Mouse (Mus musculus) midbrain, embryonic 10.5 days (tissue): ENCODE results near the gene Khdc3. TPM values are rescaled to one million over a fixed set of nuclear protein-coding genes. Genes with fewer than 3 reads are reported as not detected.

Source experiments
- DNase-seq: peaks from one replicate; pipeline ENCODE4 v3.0.0-alpha.2; 2017; ENCODE audit warnings: low spot score
- H3K27ac ChIP-seq: fragments of 300-500 bp; sonication (generic); replicated peaks from 2 replicates; pipeline ENCODE4 v1.5.1; 2016; ENCODE audit warnings: mild to moderate bottlenecking
- H3K27me3 ChIP-seq: fragments of 300-500 bp; sonication (generic); 2 replicates; pipeline ENCODE4 v1.6.1; 2016; ENCODE audit warnings: low read depth, mild to moderate bottlenecking; ENCODE audit not compliant: poor library complexity, severe bottlenecking
- H3K36me3 ChIP-seq: fragments of 300-500 bp; sonication (generic); 2 replicates; pipeline ENCODE4 v1.6.1; 2016; ENCODE audit warnings: mild to moderate bottlenecking, moderate library complexity
- H3K4me1 ChIP-seq: fragments of 300-500 bp; sonication (generic); 2 replicates; pipeline ENCODE4 v1.6.1; 2016
- H3K4me3 ChIP-seq: fragments of 300-500 bp; sonication (generic); 2 replicates; pipeline ENCODE4 v1.5.1; 2016; ENCODE audit warnings: mild to moderate bottlenecking, moderate library complexity
- H3K9me3 ChIP-seq: fragments of 300-500 bp; sonication (generic); replicated peaks from 2 replicates; pipeline ENCODE4 v1.6.1; 2016; ENCODE audit warnings: mild to moderate bottlenecking
- WGBS: fragments of 180-500 bp; shearing (Covaris S2); methylation state at CpG from one replicate; pipeline ENCODE4 v1.1.7; 2016; 5-methylcytosine and 5-hydroxymethylcytosine counted together
- polyA plus RNA-seq: library from polyadenylated mRNA; unstranded; fragments of >200 nt; fragmentation: Nextera tagmentation; extraction: Ambion mirVana; gene quantifications from 2 replicates; pipeline ENCODE4 v1.2.1, GENCODE M21; 2016

Khdc3 gene
- polyA plus RNA-seq, 1 experiment from 2014 or later: not detected

- 84% methylated on average over 8 of the region's 8 CpGs for WGBS
- Histone ChIP-seq H3K36me3 (no peaks in the 10 kb centered on the region), H3K4me1 (no peaks in the 10 kb centered on the region), H3K4me3 (no peak overlapping the region), H3K27me3 (no peaks in the 10 kb centered on the region), H3K9me3 (no peaks in the 10 kb centered on the region), H3K27ac (no peak overlapping the region)
- no peak for DNase-seq
Observed at GRCm38 (mm10) chr9:73082291-73083000, 19.2 kb upstream of the Khdc3 start.

DNA sequence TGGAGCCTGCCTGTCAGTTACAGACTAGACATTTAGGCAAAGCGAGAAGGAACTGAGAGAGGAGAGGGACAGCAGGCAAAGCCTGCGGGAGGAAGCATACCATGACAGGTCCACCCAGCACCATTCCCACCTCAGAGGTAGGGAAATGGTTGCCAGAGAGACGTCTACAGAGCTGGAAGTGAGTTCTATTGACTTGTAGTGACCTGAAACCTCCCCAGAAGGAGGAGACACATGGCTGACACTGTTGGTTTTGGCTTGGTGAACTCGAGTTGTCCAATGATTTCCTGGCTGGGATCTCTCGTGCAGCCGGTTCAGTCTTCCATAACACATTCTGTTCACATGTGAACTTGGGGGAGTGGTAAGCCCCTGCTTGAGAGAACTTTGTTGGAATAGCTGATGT, 17.7 kb upstream of the Khdc3 start:
- Histone ChIP-seq H3K27ac (no peak overlapping the region), H3K4me1 (no peaks in the 10 kb centered on the region), H3K36me3 (no peaks in the 10 kb centered on the region), H3K4me3 (no peak overlapping the region), H3K9me3 (no peaks in the 10 kb centered on the region), H3K27me3 (no peaks in the 10 kb centered on the region)
- DNase-seq: no peak
- WGBS: 80% methylated on average over 6 of the region's 6 CpGs

- Histone ChIP-seq H3K9me3 (no peaks in the 10 kb centered on the region), H3K27ac (no peak overlapping the region), H3K27me3 (no peaks in the 10 kb centered on the region), H3K4me1 (no peaks in the 10 kb centered on the region), H3K36me3 (no peaks in the 10 kb centered on the region), H3K4me3 (no peak overlapping the region)
- no peak for DNase-seq
- 84% methylated on average over 6 of the region's 6 CpGs for WGBS
Observed at GRCm38 (mm10) chr9:73085845-73086244, 15.8 kb upstream of the Khdc3 start.

DNA sequence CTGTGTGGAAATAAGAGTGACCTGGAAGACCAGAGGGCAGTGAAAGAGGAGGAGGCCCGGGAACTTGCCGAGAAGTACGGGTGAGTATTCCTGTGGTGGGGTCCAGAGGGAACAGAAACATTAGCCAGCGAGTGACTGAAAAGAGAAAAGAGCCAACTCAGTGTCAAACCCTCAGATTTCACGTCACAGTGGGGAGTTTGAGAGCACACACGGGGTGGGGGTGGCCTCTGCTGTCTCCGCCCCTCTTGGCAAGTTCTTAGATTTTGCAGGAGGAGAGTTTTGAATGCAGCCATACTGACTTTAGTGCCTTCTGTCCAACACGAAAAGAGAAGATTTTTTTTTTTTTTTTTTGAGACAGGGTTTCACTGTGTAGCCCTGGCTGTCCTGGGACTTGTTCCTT, 14.5 kb upstream of the Khdc3 start:
- Histone ChIP-seq H3K4me1 (no peaks in the 10 kb centered on the region), H3K27me3 (no peaks in the 10 kb centered on the region), H3K27ac (no peak overlapping the region), H3K9me3 (no peaks in the 10 kb centered on the region), H3K36me3 (no peaks in the 10 kb centered on the region), H3K4me3 (no peak overlapping the region)
- 71% methylated on average over 8 of the region's 8 CpGs for WGBS
- DNase-seq: no peak

GRCm38 (mm10) chr9:73087581-73087980, 14.1 kb upstream of the Khdc3 start:
- H3K4me1 ChIP-seq: no peaks in the 10 kb centered on the region
- DNase-seq: no peak
- H3K27me3 ChIP-seq: no peaks in the 10 kb centered on the region
- 78% methylated on average over 5 of the region's 5 CpGs for WGBS
- no peaks in the 10 kb centered on the region for H3K36me3 ChIP-seq
- no peaks in the 10 kb centered on the region for H3K9me3 ChIP-seq
- no peak overlapping the region for H3K4me3 ChIP-seq
- H3K27ac ChIP-seq: no peak overlapping the region

GRCm38 (mm10) chr9:73089222-73089920, 12.3 kb upstream of the Khdc3 start:
- Histone ChIP-seq H3K4me3 (no peak overlapping the region), H3K27ac (no peak overlapping the region), H3K27me3 (no peaks in the 10 kb centered on the region), H3K9me3 (no peaks in the 10 kb centered on the region), H3K36me3 (no peaks in the 10 kb centered on the region), H3K4me1 (no peaks in the 10 kb centered on the region; the same call in 1 of the 2 replicates)
- WGBS: 78% methylated on average over 16 of the region's 16 CpGs
- no peak for DNase-seq

- no peak overlapping the region for H3K4me3 ChIP-seq
- no peak overlapping the region for H3K27ac ChIP-seq
- WGBS: 81% methylated on average over 10 of the region's 10 CpGs
- peaks cover under 1% of the 10 kb centered on the region; the same call in 1 of the 2 replicates for H3K27me3 ChIP-seq
- H3K4me1 ChIP-seq: peaks cover 4% of the 10 kb centered on the region
- no peak for DNase-seq
- H3K36me3 ChIP-seq: no peaks in the 10 kb centered on the region
- H3K9me3 ChIP-seq: no peaks in the 10 kb centered on the region
Observed at GRCm38 (mm10) chr9:73090121-73090520, 11.5 kb upstream of the Khdc3 start.

- no peak overlapping the region for H3K27ac ChIP-seq
- DNase-seq: peak; percentile 28
- WGBS: 0% methylated on average over 1 of the region's 1 CpGs
Observed at GRCm38 (mm10) chr9:73091747-73092146, 9.9 kb upstream of the Khdc3 start.

DNA sequence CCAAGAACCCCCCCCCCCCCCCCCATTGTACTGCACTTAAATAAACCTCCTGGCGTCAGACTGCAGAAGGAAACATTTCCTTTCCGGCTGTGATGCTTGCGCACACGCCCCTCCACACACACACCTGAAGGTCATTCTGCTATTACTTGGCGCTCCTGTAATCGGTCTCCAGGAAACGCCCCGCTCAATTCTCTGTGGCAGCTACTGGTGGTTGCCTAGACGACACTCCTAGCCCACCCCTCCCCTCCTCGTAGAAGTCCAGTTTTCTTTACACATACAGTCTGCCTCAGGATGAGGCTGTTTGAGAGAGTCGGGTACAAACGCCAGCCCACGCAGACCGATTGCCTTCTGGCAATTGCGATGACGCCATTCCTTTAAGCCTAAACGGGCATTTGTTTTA, 7.1 kb upstream of the Khdc3 start:
- Histone ChIP-seq H3K27me3 (peaks cover 5% of the 10 kb centered on the region; the same call in 1 of the 2 replicates), H3K9me3 (no peaks in the 10 kb centered on the region), H3K4me1 (peaks cover 4% of the 10 kb centered on the region), H3K27ac (no peak overlapping the region), H3K4me3 (no peak overlapping the region), H3K36me3 (no peaks in the 10 kb centered on the region)
- DNase-seq: no peak
- 64% methylated on average over 17 of the region's 17 CpGs for WGBS

More at GRCm38 (mm10) chr9:73091747-73092146, 9.9 kb upstream of the Khdc3 start:
- Histone ChIP-seq H3K36me3 (no peaks in the 10 kb centered on the region), H3K9me3 (no peaks in the 10 kb centered on the region), H3K27me3 (peaks cover 5% of the 10 kb centered on the region; the same call in 1 of the 2 replicates), H3K4me1 (peaks cover 4% of the 10 kb centered on the region), H3K4me3 (no peak overlapping the region)

GRCm38 (mm10) chr9:73097898-73098297, 3.7 kb upstream of the Khdc3 start:
- Histone ChIP-seq H3K4me1 (peaks cover 5% of the 10 kb centered on the region), H3K36me3 (no peaks in the 10 kb centered on the region), H3K4me3 (no peak overlapping the region), H3K27me3 (peaks cover 20% of the 10 kb centered on the region), H3K27ac (no peak overlapping the region), H3K9me3 (no peaks in the 10 kb centered on the region)
- DNase-seq: no peak
- WGBS: 75% methylated on average over 2 of the region's 2 CpGs

DNA sequence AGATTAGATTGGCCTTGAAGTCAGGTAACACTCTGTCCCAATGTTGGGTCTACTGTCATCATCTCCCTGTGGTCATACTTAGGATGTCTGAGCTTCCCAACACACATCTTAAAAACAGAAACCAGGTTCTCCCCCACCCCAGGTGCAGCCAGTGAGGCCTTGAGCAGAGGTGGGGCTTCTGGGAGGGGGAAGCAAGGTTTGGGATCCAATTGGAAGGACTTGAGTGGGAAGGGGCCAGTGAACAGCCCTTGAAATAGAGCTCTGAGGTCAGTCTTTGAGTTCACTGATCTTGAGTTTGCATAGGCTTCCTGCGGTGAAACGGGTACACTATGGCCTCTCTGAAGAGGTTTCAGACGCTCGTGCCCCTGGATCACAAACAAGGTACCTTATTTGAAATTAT, 545 bp downstream of the Khdc3 start, which contains the start of gene Gm20509:
Gm20509 (plus strand) TSS at position 290 of the 400 bp plus-strand sequence.
- no peak for DNase-seq
- Histone ChIP-seq H3K4me1 (peaks cover 10% of the 10 kb centered on the region), H3K9me3 (no peaks in the 10 kb centered on the region), H3K27ac (peak within 1 kb of the TSS; percentile 79), H3K36me3 (no peaks in the 10 kb centered on the region), H3K4me3 (peak within 1 kb of the TSS; percentile 63), H3K27me3 (peaks cover 54% of the 10 kb centered on the region)
- 90% methylated on average over 4 of the region's 4 CpGs for WGBS

DNA sequence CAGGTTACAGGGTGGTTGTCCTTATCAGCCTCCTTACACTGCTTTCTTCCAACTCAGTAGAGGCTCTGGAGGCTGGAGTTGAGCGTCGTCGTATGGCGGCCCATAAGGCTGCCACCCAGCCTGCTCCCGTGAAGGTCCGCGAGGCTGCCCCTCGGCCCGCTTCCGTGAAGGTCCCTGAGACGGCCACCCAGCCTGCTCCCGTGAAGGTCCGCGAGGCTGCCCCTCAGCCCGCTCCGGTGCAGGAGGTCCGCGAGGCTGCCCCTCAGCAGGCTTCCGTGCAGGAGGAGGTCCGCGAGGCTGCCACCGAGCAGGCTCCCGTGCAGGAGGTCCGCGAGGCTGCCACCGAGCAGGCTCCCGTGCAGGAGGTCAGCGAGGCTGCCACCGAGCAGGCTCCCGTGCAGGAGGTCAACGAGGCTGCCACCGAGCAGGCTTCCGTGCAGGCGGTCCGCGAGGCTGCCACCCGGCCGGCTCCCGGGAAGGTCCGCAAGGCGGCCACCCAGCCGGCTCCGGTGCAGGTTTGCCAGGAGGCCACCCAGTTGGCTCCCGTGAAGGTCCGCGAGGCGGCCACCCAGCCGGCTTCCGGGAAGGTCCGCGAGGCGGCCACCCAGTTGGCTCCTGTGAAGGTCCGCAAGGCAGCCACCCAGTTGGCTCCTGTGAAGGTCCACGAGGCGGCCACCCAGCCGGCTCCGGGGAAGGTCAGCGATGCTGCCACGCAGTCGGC, 1.7 kb downstream of the Khdc3 start:
- Histone ChIP-seq H3K36me3 (no peaks in the 10 kb centered on the region), H3K27ac (peak overlapping the region; percentile 79), H3K4me1 (peaks cover 10% of the 10 kb centered on the region), H3K27me3 (peaks cover 54% of the 10 kb centered on the region), H3K9me3 (no peaks in the 10 kb centered on the region), H3K4me3 (peak overlapping the region; percentile 63)
- 5% methylated on average over 60 of the region's 60 CpGs for WGBS
- DNase-seq: peak; percentile 63

GRCm38 (mm10) chr9:73103880-73104198, 2.2 kb downstream of the Khdc3 start:
- Histone ChIP-seq H3K9me3 (no peaks in the 10 kb centered on the region), H3K27me3 (peaks cover 54% of the 10 kb centered on the region), H3K36me3 (no peaks in the 10 kb centered on the region), H3K27ac (peak overlapping the region; percentile 79), H3K4me3 (peak overlapping the region; percentile 63), H3K4me1 (peaks cover 10% of the 10 kb centered on the region)
- 42% methylated on average over 5 of the region's 5 CpGs for WGBS
- DNase-seq: no peak
